Mouse (Mus musculus): Measurements from ENCODE around the gene Sema3b.
"Not testable (repeated sequence)": the region's sequence is repeated elsewhere in the genome, so short reads cannot be mapped to it uniquely, and the experiment has no call there.

Gene Sema3b

GRCm38 (mm10) chr9:107587833-107588639, 21.0 kb downstream of the Sema3b start:
- DNase-seq: peak; percentile 71

DNA sequence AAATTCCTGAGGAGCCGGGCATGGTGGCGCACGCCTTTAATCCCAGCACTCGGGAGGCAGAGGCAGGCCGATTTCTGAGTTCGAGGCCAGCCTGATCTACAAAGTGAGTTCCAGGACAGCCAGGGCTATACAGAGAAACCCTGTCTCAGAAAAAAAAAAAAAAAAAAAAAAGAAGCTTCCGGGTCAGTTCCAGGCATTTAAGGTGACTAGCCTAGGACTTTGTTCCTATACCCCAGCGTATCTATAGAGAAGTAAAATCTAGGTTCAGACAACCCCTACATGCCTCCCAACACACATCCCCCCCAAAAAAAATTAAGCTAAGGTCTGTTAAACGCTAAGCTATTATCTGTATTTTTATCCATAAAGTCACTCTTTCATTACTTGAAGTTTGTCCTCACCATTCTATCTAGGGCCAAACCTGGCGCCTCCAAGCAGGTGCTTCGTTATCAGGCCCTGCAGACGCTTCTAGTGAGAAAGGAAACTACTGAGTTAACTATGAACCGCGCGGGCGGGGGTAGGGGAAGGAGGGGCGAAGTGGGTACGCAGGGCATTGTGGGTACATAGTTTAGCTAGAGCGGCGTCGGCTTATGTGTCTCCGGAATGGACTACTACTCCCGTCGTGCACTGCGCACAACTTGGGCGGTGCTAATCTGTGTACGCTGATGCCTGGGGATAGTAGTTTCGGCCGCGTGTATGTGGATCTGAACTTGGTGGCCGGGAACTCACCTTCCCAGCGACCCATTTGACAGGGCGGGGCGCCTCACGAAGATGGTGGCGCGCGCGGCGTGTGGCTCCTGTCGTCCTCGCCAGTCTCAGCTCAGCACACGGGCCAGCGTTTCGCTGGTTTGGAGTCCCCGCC, 21.8 kb downstream of the Sema3b start, which contains the start of gene Ifrd2:
TSS of gene Ifrd2 (plus strand) at position 669 of the 859 bp plus-strand sequence.
- DNase-seq: peak; percentile 98

DNA sequence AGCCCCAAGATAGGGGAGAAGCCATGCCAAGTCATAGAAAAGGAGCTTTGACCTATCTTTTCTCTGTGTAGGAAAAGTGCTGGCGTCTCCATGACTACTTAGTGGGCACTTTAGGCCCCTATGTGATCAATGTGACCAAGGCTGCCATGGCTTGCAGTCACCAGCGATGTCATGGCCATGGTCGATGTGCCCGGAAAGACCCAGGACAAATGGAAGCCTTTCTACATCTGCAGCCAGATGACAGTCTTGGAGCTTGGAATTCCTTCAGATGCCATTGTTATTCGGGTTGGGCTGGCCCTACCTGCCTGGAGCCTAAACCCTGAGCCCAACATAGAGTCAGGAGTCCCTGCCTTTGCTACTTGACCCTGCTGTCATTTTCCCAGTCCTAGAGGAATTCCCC, 22.5 kb downstream of the Sema3b start:
- DNase-seq: no peak

DNA sequence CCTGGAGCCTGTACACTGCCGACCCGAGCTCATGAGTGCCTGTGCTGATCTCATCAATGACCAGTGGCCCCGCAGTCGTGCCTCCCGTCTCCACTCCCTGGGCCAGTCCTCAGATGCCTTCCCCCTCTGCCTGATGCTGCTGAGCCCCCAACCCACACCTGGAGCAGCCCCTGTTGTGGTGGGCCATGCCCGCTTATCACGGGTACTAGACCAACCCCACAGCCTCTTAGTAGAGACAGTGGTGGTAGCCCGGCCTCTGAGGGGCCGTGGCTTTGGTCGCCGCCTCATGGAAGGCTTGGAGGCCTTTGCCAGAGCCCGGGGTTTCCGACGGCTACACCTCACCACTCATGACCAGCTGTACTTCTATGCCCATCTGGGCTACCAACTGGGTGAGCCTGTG, 25.9 kb downstream of the Sema3b start:
- no peak for DNase-seq

DNA sequence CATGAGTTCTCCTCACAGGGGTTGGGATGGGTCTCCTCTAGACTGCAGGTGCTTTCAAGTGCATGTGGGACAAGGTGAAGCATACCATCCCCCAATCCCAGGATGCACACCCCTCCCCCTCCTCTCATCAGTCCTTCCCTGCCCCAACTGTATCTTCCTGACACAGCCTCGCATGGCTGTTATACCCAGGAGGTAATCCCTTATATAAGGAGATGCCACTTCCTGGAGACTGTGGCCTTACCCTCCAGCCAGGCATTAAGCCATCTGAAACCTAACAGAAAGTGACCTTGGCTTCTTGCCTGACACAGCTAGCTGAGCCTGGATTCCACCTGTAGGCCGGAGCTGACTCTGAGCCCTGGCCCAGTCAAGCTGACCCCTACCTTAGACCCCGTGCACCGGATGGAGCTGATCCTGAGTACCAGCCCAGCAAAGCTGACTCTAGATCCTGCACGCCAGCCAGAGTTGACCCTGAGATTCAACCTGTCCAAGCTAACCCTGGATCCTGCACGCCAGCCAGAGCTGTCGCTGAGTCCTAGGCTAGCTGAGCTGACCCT, 26.4 kb downstream of the Sema3b start:
- peak; percentile 29 for DNase-seq

DNA sequence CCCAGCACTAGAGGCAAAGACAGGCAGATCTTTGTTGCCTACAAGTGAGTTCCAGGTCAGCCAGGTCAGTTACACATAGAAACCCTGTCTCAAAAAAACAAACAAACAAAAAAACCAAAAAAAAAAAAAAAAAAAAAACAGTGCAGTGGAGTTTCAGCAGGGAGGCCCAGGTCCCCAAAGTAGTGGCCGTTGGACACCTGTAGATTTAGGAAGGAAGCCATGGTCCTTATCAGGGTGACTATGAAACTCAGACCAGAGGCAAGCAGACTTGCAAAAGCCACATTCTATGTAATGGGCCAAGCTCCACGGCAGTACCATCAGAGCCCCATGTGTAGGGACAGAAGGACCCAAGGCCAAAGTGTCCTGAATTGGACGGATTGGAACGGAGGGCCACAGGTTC, 27.4 kb downstream of the Sema3b start:
- DNase-seq: no peak

- DNase-seq: peak; percentile 94
These were observed 28.3 kb downstream of the Sema3b start, which contains the start of gene Hyal3 for GRCm38 (mm10) chr9:107580501-107581317. Hyal3 (plus strand) TSS chr9:107580818.

DNA sequence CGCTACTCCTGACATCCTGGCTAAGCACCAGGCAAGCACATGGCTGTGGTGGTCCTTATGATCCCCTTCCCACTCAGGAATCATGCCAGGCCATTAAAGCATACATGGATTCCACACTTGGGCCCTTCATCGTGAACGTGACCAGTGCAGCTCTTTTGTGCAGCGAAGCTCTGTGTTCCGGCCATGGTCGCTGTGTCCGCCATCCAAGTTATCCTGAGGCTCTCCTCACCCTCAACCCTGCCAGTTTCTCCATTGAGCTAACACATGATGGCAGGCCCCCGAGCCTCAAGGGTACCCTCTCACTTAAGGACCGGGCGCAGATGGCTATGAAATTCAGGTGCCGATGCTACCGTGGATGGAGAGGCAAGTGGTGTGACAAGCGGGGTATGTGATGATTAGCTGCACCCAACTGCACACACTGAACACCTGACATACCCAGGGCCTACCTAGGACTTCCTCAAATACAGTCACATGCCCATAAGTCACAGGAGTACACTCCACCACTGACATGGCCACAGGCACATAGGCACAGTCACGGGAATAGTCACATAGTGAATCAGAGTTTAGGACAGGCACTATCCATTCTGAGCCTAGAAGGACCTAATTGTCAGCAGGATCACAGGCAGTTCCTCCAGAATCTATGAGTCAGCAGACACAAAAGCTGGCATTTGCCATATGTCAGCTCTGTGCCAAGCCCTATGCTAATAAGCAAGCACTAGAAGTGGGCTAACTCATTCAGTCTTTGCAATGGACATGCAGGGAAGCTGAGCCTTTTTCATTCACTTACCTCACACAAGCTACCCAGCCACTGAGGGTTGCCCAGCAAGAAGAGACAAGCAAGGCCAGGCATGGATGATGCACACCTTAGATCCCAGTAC, 29.8 kb downstream of the Sema3b start:
- no peak for DNase-seq

GRCm38 (mm10) chr9:107578587-107578986, 30.4 kb downstream of the Sema3b start, which contains the start of gene Naa80:
Naa80 (plus strand) TSS chr9:107578887.
- DNase-seq: no peak

DNA sequence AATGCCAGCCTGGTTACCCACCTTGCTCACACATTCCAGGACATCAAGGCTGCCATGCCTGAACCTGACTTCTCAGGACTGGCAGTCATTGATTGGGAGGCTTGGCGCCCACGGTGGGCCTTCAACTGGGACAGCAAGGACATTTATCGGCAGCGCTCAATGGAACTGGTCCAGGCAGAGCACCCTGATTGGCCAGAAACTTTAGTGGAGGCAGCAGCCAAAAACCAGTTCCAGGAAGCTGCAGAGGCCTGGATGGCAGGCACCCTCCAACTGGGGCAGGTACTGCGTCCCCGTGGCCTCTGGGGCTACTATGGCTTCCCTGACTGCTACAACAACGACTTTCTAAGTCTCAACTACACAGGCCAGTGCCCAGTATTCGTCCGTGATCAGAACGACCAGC, 31.2 kb downstream of the Sema3b start:
- DNase-seq: peak; percentile 36

DNA sequence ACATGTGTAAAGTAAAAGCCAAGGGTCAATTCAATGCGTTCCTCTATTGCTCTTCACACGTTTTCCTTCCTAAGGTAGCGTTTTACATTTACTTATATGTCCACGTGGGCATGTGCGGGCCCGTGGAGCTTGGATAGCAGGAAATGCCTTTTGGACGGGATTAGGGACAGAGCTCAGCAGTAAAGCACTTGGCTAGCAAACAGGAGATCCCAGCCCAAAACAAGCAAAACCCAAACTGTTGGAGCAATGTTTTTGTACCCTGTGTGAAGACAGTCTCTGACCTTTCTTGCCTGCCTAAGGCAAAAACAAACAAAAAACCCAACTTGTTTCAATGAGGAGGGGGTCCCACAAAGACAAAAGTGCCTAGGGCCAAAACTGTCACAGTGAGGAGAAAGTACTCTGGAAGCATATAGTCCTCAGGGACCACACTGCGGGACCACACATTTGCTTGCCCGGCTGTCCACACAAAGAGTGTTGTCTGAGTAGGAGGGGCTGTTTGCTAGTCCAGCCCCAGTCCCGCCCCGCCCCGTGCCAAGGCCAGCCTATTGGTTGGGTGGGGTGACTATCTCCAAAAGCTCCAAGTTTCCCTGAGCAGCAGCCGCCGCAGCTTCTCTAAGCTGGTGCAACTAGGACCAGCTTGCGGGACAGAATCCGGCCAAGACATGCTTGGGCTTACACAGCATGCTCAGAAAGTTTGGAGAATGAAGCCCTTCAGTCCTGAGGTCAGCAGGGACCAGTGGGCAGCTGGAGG, 32.5 kb downstream of the Sema3b start, which contains the start of gene Hyal1:
TSS of gene Hyal1 (plus strand) at position 571 of the 751 bp plus-strand sequence.
- DNase-seq: peak; percentile 93

DNA sequence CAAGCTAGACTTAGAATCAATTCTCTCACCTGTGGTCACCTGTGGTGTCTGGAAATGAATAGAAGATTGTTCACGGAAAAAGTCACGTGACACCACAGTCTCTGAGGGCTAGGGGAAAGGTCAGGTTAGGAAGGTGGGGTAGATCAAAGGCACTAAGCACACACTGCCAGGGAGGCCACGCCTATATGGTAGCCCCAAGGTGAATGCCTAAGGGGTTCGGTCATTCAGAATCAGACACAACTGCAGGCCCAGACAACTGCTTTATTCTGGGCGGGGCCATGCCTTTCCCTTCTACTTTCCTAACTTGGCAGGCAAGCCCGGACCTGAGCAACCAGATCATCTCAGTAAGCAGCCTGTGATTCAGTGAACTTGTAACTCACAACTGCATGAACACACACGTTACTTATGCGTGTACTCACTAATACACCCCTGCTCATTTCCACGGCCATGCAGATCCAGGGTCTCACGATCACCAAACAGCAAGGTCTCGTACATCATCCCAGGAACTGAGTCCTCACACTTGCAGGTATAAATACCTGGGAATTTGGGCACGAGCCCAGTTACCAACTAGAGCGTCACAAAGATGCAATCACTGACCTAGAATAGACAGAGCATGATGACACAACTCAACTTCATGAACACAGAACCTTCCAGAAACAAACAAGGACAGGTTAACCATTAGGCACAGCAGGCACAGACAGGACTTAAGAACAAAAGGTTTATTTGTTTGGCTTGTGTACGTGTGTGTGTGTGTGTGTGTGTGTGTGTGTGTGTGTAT, 33.3 kb downstream of the Sema3b start:
- peak; percentile 25 for DNase-seq

GRCm38 (mm10) chr9:107573774-107574173, 35.3 kb downstream of the Sema3b start:
- DNase-seq: not testable (repeated sequence)

DNA sequence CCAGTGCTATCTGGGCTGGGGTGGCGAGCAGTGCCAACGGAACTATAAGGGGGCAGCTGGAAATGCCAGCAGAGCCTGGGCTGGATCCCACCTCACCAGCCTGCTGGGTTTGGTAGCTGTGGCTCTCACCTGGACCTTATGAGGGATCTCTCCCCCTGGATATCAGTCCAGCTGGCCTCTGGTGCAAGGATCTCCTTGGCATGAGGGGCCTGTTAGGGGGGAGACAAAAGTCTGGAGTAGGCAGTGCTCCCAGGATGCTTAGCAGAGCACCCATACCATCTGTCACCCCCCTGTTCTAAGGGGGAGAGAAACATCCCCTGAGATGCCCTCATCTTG, 36.7 kb downstream of the Sema3b start:
- DNase-seq: no peak

- no peak for DNase-seq
These were observed 37.3 kb downstream of the Sema3b start for GRCm38 (mm10) chr9:107571534-107572326.

- DNase-seq: no peak
These were observed 38.2 kb downstream of the Sema3b start for GRCm38 (mm10) chr9:107570845-107571244.

DNA sequence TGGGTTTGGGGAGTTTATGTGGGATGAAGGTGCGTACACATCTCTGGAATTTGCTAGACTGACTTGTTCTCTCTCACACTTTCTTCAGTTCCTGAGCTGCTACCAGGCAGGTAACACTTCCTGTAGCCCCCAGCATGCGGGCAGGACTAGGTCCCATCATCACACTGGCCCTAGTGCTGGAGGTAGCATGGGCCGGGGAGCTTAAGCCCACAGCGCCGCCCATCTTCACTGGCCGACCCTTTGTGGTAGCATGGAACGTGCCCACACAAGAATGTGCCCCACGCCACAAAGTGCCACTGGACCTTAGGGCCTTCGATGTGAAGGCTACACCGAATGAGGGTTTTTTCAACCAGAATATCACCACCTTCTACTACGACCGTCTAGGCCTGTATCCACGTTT, 39.0 kb downstream of the Sema3b start:
- peak; percentile 50 for DNase-seq

DNA sequence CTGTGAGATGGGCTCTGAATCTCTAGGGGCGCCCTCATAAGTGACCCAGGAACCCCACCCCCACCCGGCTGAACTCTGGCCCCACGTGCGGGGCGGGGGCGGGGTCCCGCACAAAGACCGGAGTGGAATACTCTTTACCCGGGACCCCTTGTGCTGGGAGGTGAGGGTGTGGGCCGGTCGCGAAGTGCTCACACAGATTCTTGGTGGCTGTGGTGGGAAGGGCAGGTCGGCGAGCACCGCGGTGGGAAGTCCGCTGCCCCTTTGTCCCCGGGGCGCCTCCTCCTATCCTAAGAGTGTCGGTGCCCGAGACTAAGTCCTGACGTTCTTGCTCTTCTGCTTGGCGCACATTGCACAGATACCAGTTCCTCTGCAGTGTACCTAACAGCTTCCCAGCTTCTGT, 39.8 kb downstream of the Sema3b start:
- DNase-seq: no peak

All from kidney, postnatal 10 days (tissue).